Mouse (Mus musculus): ENCODE data around the gene Serpine1.
A peak's percentile ranks its signal among the peaks of the same experiment; 100 is the strongest.

DNA sequence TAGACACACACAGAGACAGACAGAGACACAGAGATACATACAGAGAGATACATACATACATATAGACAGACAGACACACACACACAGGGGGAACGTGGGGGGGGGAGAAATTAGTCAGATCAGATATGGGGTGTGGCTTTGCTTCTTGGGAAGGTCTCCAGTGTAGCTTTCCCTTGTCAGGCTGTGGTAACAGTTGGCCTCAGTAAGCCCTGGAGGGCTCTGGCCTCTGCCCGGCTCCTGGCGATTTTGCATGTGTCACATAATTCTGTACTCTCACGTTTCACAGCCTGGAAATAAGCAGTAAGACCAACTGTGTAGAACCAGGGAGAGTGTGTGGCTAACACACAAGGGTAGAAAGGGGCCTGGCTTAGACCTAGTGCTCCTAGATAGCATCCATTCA, 28.6 kb upstream of the Serpine1 start:
- TF ChIP-seq USF1 (IDR thresholded peaks at IDR 0.05; ENCODE audit: low read depth) (no peak), MAX (IDR thresholded peaks at IDR 0.05) (no peak), FOSL1 (IDR thresholded peaks at IDR 0.05; ENCODE audit: insufficient read depth, low read length, poor library complexity, severe bottlenecking) (no peak), CTCF (IDR thresholded peaks at IDR 0.05; ENCODE audit: control insufficient read depth, insufficient read depth, insufficient read length) (no peak), MYOD1 (IDR thresholded peaks at IDR 0.05; ENCODE audit: control insufficient read depth, insufficient read length, low read depth) (peak; percentile 8), MYOG (IDR thresholded peaks at IDR 0.05; ENCODE audit: control insufficient read depth, extremely low read depth, insufficient read length) (no peak), CEBPB (IDR thresholded peaks at IDR 0.05; ENCODE audit: low read depth) (no peak)

Data from C2C12 (cell line).